Mouse (Mus musculus): ENCODE data around the gene Nrxn3. TPM values are rescaled to one million over a fixed set of nuclear protein-coding genes. Genes with fewer than 3 reads are reported as not detected.

Gene Nrxn3
- polyA plus RNA-seq, 1 experiment from 2014 or later, result 4.8 TPM

DNA sequence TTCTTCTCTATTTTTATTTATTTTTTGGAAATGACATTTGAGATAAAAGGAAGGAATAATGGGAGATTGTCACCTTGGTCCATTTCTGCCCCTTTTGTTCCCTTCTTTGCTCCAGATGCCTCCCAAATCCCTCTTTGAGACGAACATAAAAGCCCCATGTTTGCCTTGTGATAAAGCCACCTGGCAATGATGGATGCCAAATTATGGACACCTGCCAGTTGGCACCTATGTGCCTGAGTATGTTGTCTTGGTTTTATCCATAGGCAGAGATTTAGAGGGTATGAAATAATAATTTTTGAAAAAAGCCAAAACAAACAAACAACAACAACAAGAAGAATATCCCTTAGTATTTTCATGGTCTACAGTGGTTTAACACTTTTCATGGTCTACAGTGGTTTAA is 1125.4 kb downstream of the Nrxn3 start:
- Histone ChIP-seq H3K4me1 (no peaks in the 10 kb centered on the region), H3K27me3 (ENCODE audit: insufficient read depth, poor library complexity, severe bottlenecking) (no peaks in the 10 kb centered on the region), H3K9me3 (no peaks in the 10 kb centered on the region), H3K4me3 (no peak overlapping the region), H3K36me3 (no peaks in the 10 kb centered on the region), H3K27ac (no peak overlapping the region)
- DNase-seq (ENCODE audit: low spot score), result no peak
- WGBS, result 64% methylated on average over 1 of the region's 1 CpGs

DNA sequence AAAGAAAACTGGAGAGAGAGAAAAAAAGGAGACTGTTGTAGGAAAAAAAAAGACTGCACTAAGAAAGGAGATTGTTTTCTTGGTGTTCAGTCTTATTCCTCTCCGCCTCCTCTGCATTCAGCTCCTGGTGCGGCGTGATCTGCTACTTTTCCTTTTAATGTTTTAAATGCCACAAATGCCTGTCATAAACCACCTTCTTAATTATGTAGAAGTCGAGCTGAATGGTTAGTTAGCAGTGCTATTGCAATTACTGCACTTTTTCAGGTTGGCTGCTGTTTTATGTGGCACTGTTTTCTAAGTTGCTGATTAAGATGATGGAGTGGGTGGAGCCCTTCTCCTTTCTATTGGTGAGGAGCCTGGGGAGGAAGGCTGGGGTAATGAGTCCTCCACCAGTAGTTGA is 1131.7 kb downstream of the Nrxn3 start:
- 58% methylated on average over 4 of the region's 4 CpGs for WGBS
- no peaks in the 10 kb centered on the region for H3K36me3 ChIP-seq
- H3K27ac ChIP-seq, result no peak overlapping the region
- DNase-seq (ENCODE audit: low spot score), result no peak
- H3K27me3 ChIP-seq (ENCODE audit: insufficient read depth, poor library complexity, severe bottlenecking), result no peaks in the 10 kb centered on the region
- no peak overlapping the region for H3K4me3 ChIP-seq
- no peaks in the 10 kb centered on the region for H3K9me3 ChIP-seq
- no peaks in the 10 kb centered on the region for H3K4me1 ChIP-seq

DNA sequence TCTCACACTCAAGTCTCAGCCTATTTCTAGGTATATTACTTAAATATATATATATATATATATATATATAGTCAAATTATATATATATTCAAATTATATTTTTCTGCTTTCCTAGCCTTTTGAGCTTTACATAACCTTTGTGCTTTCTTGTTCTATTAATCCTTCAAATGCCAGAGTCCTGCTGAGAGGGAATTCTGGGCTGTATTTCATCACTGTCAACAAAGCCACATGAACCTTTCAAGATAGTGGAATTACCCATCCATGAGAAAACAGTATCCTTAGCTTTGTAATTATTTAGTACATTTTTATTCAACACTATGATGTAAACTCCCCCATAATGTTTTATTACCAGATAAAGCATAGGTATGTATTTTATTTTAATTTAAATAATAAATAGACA is 1144.4 kb downstream of the Nrxn3 start:
- DNase-seq (ENCODE audit: low spot score), result no peak
- Histone ChIP-seq H3K36me3 (no peaks in the 10 kb centered on the region), H3K4me3 (no peak overlapping the region), H3K27me3 (ENCODE audit: insufficient read depth, poor library complexity, severe bottlenecking) (no peaks in the 10 kb centered on the region), H3K9me3 (no peaks in the 10 kb centered on the region), H3K27ac (no peak overlapping the region), H3K4me1 (no peaks in the 10 kb centered on the region)

DNA sequence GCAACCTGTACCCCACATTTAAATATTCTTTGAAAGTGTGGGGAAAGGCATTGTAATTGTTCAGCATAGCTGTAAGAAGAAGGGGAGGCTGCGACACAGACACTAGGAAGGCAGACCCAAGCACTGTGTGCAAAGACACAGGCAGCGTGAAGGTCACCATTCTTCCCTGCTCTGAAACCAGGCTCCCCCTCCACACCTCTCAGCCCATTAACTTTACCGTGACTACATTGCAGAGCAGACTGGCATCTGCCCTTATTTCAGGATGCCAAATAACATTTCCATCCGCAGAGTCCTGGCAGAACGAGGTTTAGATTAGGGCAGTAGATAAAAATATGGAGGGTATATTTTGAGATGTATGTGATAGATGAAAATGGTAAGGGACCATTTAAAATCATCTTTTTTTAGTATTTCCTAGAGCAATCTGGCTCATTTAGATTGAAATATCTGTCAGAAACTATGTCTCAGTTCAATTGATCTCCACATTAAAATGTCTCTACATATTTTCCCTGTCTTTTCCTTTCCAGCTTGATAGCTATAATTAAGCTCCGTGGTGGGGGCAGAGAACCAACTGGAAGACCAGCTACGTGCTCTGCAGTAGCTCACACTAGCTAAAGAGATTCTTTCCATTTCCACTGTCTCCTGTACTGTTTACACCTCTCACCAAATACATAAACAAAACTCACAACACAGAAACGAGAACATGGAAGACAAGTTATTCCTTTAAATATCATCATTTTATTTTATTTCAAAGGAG is 1160.1 kb downstream of the Nrxn3 start:
- Histone ChIP-seq H3K9me3 (no peaks in the 10 kb centered on the region), H3K4me3 (no peak overlapping the region), H3K27ac (no peak overlapping the region), H3K4me1 (no peaks in the 10 kb centered on the region), H3K36me3 (no peaks in the 10 kb centered on the region), H3K27me3 (ENCODE audit: insufficient read depth, poor library complexity, severe bottlenecking) (no peaks in the 10 kb centered on the region)
- no peak for DNase-seq (ENCODE audit: low spot score)
- 67% methylated on average over 8 of the region's 8 CpGs for WGBS

DNA sequence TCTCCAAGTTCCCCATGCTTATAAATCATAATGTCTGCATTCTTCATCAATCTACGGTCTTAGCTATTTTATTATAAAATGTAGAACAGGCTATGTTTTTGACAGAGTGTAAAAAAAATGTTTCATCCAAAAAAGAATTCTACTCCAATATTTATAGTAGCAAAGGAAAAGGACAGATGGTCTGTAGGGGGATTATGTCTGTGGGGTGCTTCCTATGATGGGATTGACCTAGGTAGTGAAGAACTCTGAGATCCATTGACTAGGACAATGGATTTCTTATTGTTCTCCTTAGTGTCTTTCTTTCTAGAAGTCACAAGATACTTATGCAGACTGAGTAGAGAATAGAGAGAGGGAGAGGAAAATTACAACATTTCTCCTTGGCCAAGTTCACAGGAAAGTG is 1161.9 kb downstream of the Nrxn3 start:
- 84% methylated on average over 1 of the region's 1 CpGs for WGBS
- no peak for DNase-seq (ENCODE audit: low spot score)
- no peaks in the 10 kb centered on the region for H3K27me3 ChIP-seq (ENCODE audit: insufficient read depth, poor library complexity, severe bottlenecking)
- H3K4me1 ChIP-seq, result no peaks in the 10 kb centered on the region
- no peaks in the 10 kb centered on the region for H3K36me3 ChIP-seq
- no peak overlapping the region for H3K27ac ChIP-seq
- H3K9me3 ChIP-seq, result no peaks in the 10 kb centered on the region
- H3K4me3 ChIP-seq, result no peak overlapping the region

DNA sequence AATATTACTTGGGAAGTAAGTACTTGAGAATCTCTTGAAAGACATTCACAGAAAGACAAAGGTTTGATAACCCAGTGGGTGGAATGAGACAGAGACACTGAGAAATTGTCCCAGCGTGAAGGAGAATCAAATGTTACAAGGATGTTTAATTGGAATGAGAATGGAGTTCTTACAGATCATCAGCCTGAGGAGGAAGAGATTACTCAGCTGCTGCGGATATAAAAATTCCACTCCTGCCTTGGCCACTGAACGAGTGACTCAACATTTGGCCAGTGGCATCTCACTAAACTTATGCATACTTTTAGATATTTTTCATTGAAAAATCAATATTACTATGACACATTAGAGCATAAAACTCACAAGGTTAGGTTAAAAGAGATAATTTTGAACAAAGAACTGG is 1166.0 kb downstream of the Nrxn3 start:
- Histone ChIP-seq H3K4me1 (no peaks in the 10 kb centered on the region), H3K36me3 (no peaks in the 10 kb centered on the region), H3K9me3 (no peaks in the 10 kb centered on the region), H3K4me3 (no peak overlapping the region), H3K27ac (no peak overlapping the region), H3K27me3 (ENCODE audit: insufficient read depth, poor library complexity, severe bottlenecking) (no peaks in the 10 kb centered on the region)
- DNase-seq (ENCODE audit: low spot score), result no peak
- WGBS, result 75% methylated on average over 3 of the region's 3 CpGs

DNA sequence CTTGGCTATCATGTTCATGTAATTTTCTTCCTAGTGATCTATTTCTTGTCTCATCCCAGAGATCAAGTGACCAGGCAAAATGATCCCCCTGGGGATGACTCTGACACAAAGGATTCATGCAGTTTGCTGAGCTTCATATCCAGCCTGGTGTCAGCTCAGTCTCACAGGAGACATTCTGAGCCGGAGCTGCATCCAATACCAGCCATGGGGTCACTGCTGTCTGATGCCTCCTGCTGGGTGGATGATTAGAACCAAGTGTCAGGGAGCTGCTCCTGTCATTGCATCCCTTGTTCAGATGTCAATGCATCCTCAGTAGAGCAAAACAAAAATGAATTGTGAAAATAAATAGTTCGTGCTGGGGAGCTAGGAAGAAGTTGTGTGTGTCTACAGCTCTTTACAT is 1174.2 kb downstream of the Nrxn3 start:
- 65% methylated on average over 2 of the region's 2 CpGs for WGBS
- no peak overlapping the region for H3K4me3 ChIP-seq
- H3K4me1 ChIP-seq, result no peaks in the 10 kb centered on the region
- no peaks in the 10 kb centered on the region for H3K27me3 ChIP-seq (ENCODE audit: insufficient read depth, poor library complexity, severe bottlenecking)
- no peak for DNase-seq (ENCODE audit: low spot score)
- H3K9me3 ChIP-seq, result no peaks in the 10 kb centered on the region
- H3K27ac ChIP-seq, result no peak overlapping the region
- H3K36me3 ChIP-seq, result no peaks in the 10 kb centered on the region

DNA sequence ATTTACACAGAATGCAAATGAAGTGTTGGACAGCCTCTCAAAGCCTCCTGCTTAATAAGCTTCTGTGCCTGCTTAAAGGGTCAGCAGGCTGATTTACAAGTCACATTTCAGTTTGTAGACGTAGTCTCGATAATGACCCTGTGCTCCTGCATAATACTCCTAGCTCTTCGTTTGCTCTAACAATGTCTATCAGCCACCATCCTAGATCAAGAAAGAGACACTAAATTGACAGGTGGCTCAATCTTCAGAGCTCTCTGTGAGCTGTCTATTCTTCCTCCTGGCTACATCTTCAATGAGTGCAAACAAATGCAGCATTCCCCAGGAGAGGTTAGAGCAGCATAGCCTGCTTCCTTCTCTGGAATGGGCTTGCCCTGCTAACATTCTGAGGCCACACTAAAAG is 1186.9 kb downstream of the Nrxn3 start:
- 81% methylated on average over 3 of the region's 3 CpGs for WGBS
- Histone ChIP-seq H3K27me3 (ENCODE audit: insufficient read depth, poor library complexity, severe bottlenecking) (no peaks in the 10 kb centered on the region), H3K4me3 (no peak overlapping the region), H3K9me3 (no peaks in the 10 kb centered on the region), H3K4me1 (no peaks in the 10 kb centered on the region), H3K36me3 (no peaks in the 10 kb centered on the region), H3K27ac (no peak overlapping the region)
- DNase-seq (ENCODE audit: low spot score), result no peak

DNA sequence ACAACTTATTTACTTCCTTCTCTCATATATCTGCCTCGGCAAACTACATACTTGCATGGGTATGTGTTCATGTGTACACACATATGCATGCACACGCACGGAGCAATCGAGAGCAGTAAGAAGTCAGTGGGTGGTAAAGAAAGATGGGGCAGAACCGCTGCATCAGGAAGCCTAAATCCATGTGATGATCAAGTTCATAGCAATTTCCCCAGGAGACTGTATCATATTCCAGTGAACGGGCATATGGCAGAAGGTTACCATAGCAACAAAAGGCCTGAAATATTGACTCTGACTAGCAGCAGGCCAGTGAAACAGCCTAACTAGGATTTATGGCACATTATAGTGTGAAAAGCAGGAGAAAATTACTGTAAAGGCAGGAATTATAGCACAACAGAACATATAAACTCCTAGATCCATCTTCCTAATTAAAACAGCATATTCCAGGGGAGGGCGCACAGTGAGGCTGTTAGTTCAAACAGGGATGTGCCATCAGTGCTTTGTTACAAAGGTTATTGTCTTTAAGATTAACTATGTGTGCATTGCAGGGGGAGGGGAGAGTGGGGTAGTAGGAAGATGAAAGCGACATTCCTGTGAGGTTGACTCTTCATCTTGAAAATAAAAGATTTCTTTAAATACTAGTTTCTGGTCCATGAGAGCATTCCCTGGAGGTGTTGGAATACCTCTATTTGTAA is 1195.6 kb downstream of the Nrxn3 start:
- H3K4me3 ChIP-seq, result no peak overlapping the region
- no peak for DNase-seq (ENCODE audit: low spot score)
- H3K27ac ChIP-seq, result no peak overlapping the region
- no peaks in the 10 kb centered on the region for H3K4me1 ChIP-seq
- no peaks in the 10 kb centered on the region for H3K27me3 ChIP-seq (ENCODE audit: insufficient read depth, poor library complexity, severe bottlenecking)
- H3K36me3 ChIP-seq, result no peaks in the 10 kb centered on the region
- no peaks in the 10 kb centered on the region for H3K9me3 ChIP-seq
- 84% methylated on average over 8 of the region's 8 CpGs for WGBS

DNA sequence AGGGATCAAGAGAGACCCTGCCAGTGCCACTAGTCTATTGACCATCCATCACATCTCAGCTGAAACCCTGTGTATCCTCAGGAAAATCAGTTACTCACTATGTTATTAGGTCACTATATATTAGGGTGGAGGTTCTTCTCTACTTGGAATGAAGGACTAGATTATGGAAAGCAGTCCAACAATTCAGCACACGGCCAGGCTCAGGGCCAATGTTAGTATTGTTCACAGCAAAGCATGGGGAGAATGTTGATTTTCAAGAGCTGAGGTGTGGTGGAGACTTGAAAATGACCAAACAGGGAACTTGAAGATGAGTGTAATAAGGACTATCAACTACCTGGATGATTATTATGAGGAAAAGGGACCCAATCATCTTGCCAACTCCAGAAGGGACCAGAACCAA is 1209.7 kb downstream of the Nrxn3 start:
- H3K27me3 ChIP-seq (ENCODE audit: insufficient read depth, poor library complexity, severe bottlenecking), result no peaks in the 10 kb centered on the region
- DNase-seq (ENCODE audit: low spot score), result no peak
- no peaks in the 10 kb centered on the region for H3K9me3 ChIP-seq
- no peaks in the 10 kb centered on the region for H3K36me3 ChIP-seq
- H3K4me3 ChIP-seq, result no peak overlapping the region
- H3K27ac ChIP-seq, result no peak overlapping the region
- WGBS, result 79% methylated on average over 1 of the region's 1 CpGs
- H3K4me1 ChIP-seq, result no peaks in the 10 kb centered on the region

DNA sequence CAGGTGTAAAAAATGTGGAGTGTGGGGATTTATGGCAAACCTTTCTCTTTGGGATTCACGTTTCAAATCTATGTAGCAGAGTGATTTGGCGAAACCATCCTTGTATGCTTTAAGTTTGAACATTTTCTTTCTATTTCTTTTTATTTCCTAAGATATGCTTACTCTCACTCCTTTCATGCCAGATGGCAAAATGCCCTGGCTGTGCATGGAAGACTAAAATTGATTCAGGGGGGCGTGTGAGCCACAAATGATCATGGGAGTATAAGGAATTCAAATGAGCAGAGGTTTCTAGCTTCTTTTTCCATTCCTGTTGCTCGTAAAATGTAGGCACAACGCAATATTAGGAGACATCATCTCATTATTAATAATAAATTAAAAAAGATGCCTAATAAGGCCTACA is 1211.0 kb downstream of the Nrxn3 start:
- Histone ChIP-seq H3K36me3 (no peaks in the 10 kb centered on the region), H3K9me3 (no peaks in the 10 kb centered on the region), H3K27ac (no peak overlapping the region), H3K4me1 (no peaks in the 10 kb centered on the region), H3K4me3 (no peak overlapping the region), H3K27me3 (ENCODE audit: insufficient read depth, poor library complexity, severe bottlenecking) (no peaks in the 10 kb centered on the region)
- WGBS, result 85% methylated on average over 5 of the region's 5 CpGs
- DNase-seq (ENCODE audit: low spot score), result no peak

DNA sequence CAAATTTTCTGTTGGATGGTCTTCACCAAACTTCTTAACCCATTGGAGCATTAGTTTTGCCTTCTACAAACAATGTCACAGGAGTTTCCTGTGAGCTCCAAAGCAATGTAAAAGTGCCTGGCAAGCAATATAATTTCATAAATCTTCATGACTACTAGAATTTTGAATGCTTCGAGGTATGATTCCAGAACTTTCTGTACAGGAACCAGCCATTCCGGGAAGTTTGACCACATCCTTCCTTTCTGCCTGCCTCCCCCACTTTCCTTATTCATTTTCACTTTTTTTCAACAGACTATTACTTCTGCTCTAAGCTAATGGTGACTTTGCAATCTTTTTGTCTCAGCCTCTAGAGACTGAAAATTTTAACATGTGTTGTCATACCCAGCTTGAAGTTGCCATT is 1218.1 kb downstream of the Nrxn3 start:
- no peak overlapping the region for H3K4me3 ChIP-seq
- no peaks in the 10 kb centered on the region for H3K9me3 ChIP-seq
- WGBS, result 82% methylated on average over 2 of the region's 2 CpGs
- no peak for DNase-seq (ENCODE audit: low spot score)
- no peaks in the 10 kb centered on the region for H3K4me1 ChIP-seq
- H3K36me3 ChIP-seq, result no peaks in the 10 kb centered on the region
- no peak overlapping the region for H3K27ac ChIP-seq
- H3K27me3 ChIP-seq (ENCODE audit: insufficient read depth, poor library complexity, severe bottlenecking), result no peaks in the 10 kb centered on the region

DNA sequence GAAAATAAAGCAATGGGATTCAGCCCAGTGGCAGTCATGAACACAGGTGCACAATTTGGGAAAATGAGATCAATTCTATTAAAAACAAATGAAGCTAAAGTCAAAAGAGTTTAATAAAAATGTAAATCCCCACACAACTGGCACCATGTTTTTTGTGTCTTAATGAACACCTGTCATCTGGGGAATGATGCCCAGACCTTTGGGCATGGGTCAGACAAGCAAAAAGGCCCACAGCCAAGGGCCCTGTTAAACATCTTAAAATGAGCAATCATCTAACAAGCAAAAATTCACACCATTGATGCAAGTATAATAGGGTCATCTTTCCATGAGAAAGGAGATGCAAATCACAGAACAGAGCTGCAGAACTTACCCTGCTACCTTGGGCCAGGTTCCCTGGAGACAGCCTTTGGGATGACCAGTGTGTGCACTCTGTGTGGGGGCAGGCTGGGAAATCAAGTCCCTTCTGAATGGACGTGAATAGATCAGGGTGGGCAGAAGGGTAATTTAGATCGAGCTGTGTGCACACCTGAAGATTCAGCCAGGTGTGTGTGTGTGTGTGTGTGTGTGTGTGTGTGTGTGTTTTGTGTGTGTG is 1223.3 kb downstream of the Nrxn3 start:
- no peaks in the 10 kb centered on the region for H3K9me3 ChIP-seq
- 0 out of 2 replicates have a peak, but pooled peaks cover 5% of the 10 kb centered on the region for H3K4me1 ChIP-seq
- WGBS, result 83% methylated on average over 2 of the region's 2 CpGs
- H3K27ac ChIP-seq, result no peak overlapping the region
- no peaks in the 10 kb centered on the region for H3K36me3 ChIP-seq
- no peak overlapping the region for H3K4me3 ChIP-seq
- DNase-seq (ENCODE audit: low spot score), result no peak
- no peaks in the 10 kb centered on the region for H3K27me3 ChIP-seq (ENCODE audit: insufficient read depth, poor library complexity, severe bottlenecking)
